In the genomic region with DNA sequence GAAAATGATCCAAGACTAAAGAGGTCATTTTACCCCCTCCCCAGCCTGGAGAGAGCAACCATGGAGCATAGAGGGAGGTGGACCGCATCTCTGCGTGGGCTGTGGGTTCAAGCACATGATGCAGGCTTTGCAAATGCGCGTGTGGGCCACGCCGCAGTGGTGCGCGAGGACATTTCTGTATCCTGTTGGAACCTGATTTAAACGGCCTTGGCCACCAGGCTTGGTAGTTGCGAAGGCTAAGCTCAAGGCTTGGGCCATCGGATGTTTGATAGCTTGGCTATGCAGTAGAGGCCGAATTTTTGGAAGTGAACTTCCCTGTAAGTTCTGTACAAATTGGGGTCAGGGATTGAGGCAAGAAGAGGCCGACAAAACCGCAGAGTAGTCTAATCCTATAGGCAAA, we compare ENCODE assay signal across 16 mouse cellular contexts. TPM values are rescaled to one million over a fixed set of nuclear protein-coding genes. Genes with fewer than 3 reads are reported as not detected.
DNase-seq lines count a peak whose midpoint lies in the region; ATAC-seq lines count a peak whose summit lies in the region.
"Had no signal": no experiment of that assay in that cellular context is flagged by ENCODE, and none has a peak within 500 bp of the region (broad histone marks: within the 10 kb centered on the region; RNA-seq: fewer than 3 reads in every experiment).

No protein-coding gene starts in this region.

- WGBS in forebrain, embryonic 12.5 days, result 96% methylated on average over 14 of the region's 14 CpGs
- WGBS in forebrain, embryonic 14.5 days, result 96% methylated on average over 14 of the region's 14 CpGs
- 96% methylated on average over 14 of the region's 14 CpGs for WGBS in midbrain, embryonic 13.5 days
- WGBS in midbrain, embryonic 10.5 days, result 96% methylated on average over 14 of the region's 14 CpGs
- 98% methylated on average over 14 of the region's 14 CpGs for WGBS in neural tube, embryonic 14.5 days

- no peak overlapping the region for H3K4me3 ChIP-seq in forebrain, embryonic 12.5 days (replicated peaks)
- H3K4me3 ChIP-seq in forebrain, embryonic 14.5 days (ENCODE audit: low read depth, low read length), result no peak overlapping the region
- no peak overlapping the region for H3K4me3 ChIP-seq in midbrain, embryonic 13.5 days (replicated peaks)
- H3K4me3 ChIP-seq in midbrain, embryonic 10.5 days, result no peak overlapping the region
- no peak overlapping the region for H3K4me3 ChIP-seq in neural tube, embryonic 14.5 days (ENCODE audit: low read depth, low read length)
- H3K4me3 ChIP-seq: erythroblast, embryonic 14.5 days had no signal

- no peak for DNase-seq in forebrain, embryonic 14.5 days (ENCODE audit: low spot score)
- DNase-seq in midbrain, embryonic 10.5 days (ENCODE audit: low spot score), result no peak
- peak; percentile 84 for DNase-seq in adrenal gland, adult 2 months
- no peak for DNase-seq in spleen, postnatal 4 days (ENCODE audit: low spot score in 2 of 2)
- DNase-seq: cerebellum, adult 18-20 months; cerebellum, postnatal 36 days; liver, postnatal 0 days; right cerebral cortex, postnatal 4 days; thymus, postnatal 4 days had no signal

- H3K9me3 ChIP-seq in forebrain, embryonic 12.5 days, result no peaks in the 10 kb centered on the region
- H3K9me3 ChIP-seq in forebrain, embryonic 14.5 days (replicated peaks; ENCODE audit: control insufficient read depth, low read length), result no peaks in the 10 kb centered on the region
- H3K9me3 ChIP-seq in midbrain, embryonic 13.5 days, result no peaks in the 10 kb centered on the region
- H3K9me3 ChIP-seq in midbrain, embryonic 10.5 days (replicated peaks), result no peaks in the 10 kb centered on the region
- no peaks in the 10 kb centered on the region for H3K9me3 ChIP-seq in neural tube, embryonic 14.5 days (ENCODE audit: control insufficient read depth, low read length)
- H3K9me3 ChIP-seq: limb, embryonic 15.5 days had no signal

- no peak overlapping the region for H3K4me2 ChIP-seq in forebrain, embryonic 12.5 days
- H3K4me2 ChIP-seq in forebrain, embryonic 14.5 days (ENCODE audit: low read length), result no peak overlapping the region
- no peak overlapping the region for H3K4me2 ChIP-seq in midbrain, embryonic 13.5 days (replicated peaks)
- no peak overlapping the region for H3K4me2 ChIP-seq in neural tube, embryonic 14.5 days (ENCODE audit: low read depth, low read length)

- no peaks in the 10 kb centered on the region for H3K36me3 ChIP-seq in forebrain, embryonic 12.5 days (replicated peaks)
- no peaks in the 10 kb centered on the region for H3K36me3 ChIP-seq in forebrain, embryonic 14.5 days (ENCODE audit: control insufficient read depth, insufficient read depth, low read length)
- no peaks in the 10 kb centered on the region for H3K36me3 ChIP-seq in midbrain, embryonic 13.5 days
- H3K36me3 ChIP-seq in midbrain, embryonic 10.5 days, result no peaks in the 10 kb centered on the region
- H3K36me3 ChIP-seq in neural tube, embryonic 14.5 days (ENCODE audit: control insufficient read depth, insufficient read depth, low read length), result no peaks in the 10 kb centered on the region
- H3K36me3 ChIP-seq: limb, embryonic 15.5 days had no signal

- no peaks in the 10 kb centered on the region for H3K27me3 ChIP-seq in forebrain, embryonic 12.5 days
- H3K27me3 ChIP-seq in forebrain, embryonic 14.5 days (replicated peaks; ENCODE audit: control insufficient read depth, insufficient read depth, low read length), result no peaks in the 10 kb centered on the region
- no peaks in the 10 kb centered on the region for H3K27me3 ChIP-seq in midbrain, embryonic 13.5 days
- H3K27me3 ChIP-seq in midbrain, embryonic 10.5 days (ENCODE audit: low read depth, poor library complexity, severe bottlenecking), result no peaks in the 10 kb centered on the region
- H3K27me3 ChIP-seq in neural tube, embryonic 14.5 days (ENCODE audit: control insufficient read depth, insufficient read depth, low read length), result no peaks in the 10 kb centered on the region
- H3K27me3 ChIP-seq: limb, embryonic 15.5 days; Patski had no signal

- ATAC-seq in forebrain, embryonic 12.5 days (ENCODE audit: low FRiP score), result peak; percentile 5; the same call in 1 of the 2 replicates
- no peak; the same call in 1 of the 2 replicates for ATAC-seq in forebrain, embryonic 14.5 days
- ATAC-seq in midbrain, embryonic 13.5 days, result peak; percentile 7; the same call in 1 of the 2 replicates
- peak; percentile 14; the same call in 1 of the 2 replicates for ATAC-seq in neural tube, embryonic 14.5 days (ENCODE audit: low read depth)

- peaks cover 8% of the 10 kb centered on the region for H3K4me1 ChIP-seq in forebrain, embryonic 12.5 days
- H3K4me1 ChIP-seq in forebrain, embryonic 14.5 days (ENCODE audit: control insufficient read depth, insufficient read depth, low read length), result no peaks in the 10 kb centered on the region
- peaks cover 5% of the 10 kb centered on the region for H3K4me1 ChIP-seq in midbrain, embryonic 13.5 days (replicated peaks)
- peaks cover 9% of the 10 kb centered on the region for H3K4me1 ChIP-seq in midbrain, embryonic 10.5 days
- H3K4me1 ChIP-seq in neural tube, embryonic 14.5 days (ENCODE audit: control insufficient read depth, insufficient read depth, low read length), result 0 out of 2 replicates have a peak, but pooled peaks cover 5% of the 10 kb centered on the region

- no peak overlapping the region for H3K27ac ChIP-seq in forebrain, embryonic 12.5 days
- H3K27ac ChIP-seq in forebrain, embryonic 14.5 days (ENCODE audit: low read depth, low read length), result no peak overlapping the region
- no peak overlapping the region for H3K27ac ChIP-seq in midbrain, embryonic 13.5 days
- H3K27ac ChIP-seq in midbrain, embryonic 10.5 days (replicated peaks), result no peak overlapping the region
- no peak overlapping the region for H3K27ac ChIP-seq in neural tube, embryonic 14.5 days (ENCODE audit: low read depth, low read length)
- H3K27ac ChIP-seq: hindbrain, embryonic 14.5 days; limb, embryonic 15.5 days had no signal

- H3K9ac ChIP-seq in forebrain, embryonic 12.5 days, result no peak overlapping the region
- H3K9ac ChIP-seq in forebrain, embryonic 14.5 days (ENCODE audit: low read length), result no peak overlapping the region
- H3K9ac ChIP-seq in midbrain, embryonic 13.5 days (replicated peaks), result no peak overlapping the region
- no peak overlapping the region for H3K9ac ChIP-seq in neural tube, embryonic 14.5 days (replicated peaks; ENCODE audit: low read depth, low read length)
- H3K9ac ChIP-seq: hindbrain, embryonic 14.5 days; liver, postnatal 0 days had no signal

RNA-seq across cellular contexts. Expression of a gene that starts 40.3 kb away (rescaled TPM):
- 21.2 and 22.2 TPM in 2 replicates for polyA plus RNA-seq in forebrain, embryonic 12.5 days (2016; fragmentation: Nextera tagmentation; extraction: Ambion mirVana)
- 16.5 and 20.3 TPM in 2 replicates for polyA plus RNA-seq in forebrain, embryonic 14.5 days (2014; fragmentation: Nextera tagmentation; extraction: Ambion mirVana)
- polyA plus RNA-seq in midbrain, embryonic 13.5 days (2015; fragmentation: Nextera tagmentation; extraction: Ambion mirVana), result 18.6 and 18.7 TPM in 2 replicates
- 21.3 and 21.7 TPM in 2 replicates for polyA plus RNA-seq in midbrain, embryonic 10.5 days (2016; fragmentation: Nextera tagmentation; extraction: Ambion mirVana)
- 10 to 100 TPM in 1 of 2 experiments, 1 to 10 TPM in 1; 8.3 to 13.7 TPM for total RNA-seq in adrenal gland, adult 2 months (2021)
- 5.2 and 6.3 TPM in 2 replicates for polyA plus RNA-seq in adrenal gland, adult 2 months (2012; rRNA removed)
- 12.9 and 17.9 TPM in 2 replicates for polyA plus RNA-seq in neural tube, embryonic 14.5 days (2014; fragmentation: Nextera tagmentation; extraction: Ambion mirVana)
